Mouse (Mus musculus): Measurements from ENCODE around the gene 4930426L09Rik.

DNA sequence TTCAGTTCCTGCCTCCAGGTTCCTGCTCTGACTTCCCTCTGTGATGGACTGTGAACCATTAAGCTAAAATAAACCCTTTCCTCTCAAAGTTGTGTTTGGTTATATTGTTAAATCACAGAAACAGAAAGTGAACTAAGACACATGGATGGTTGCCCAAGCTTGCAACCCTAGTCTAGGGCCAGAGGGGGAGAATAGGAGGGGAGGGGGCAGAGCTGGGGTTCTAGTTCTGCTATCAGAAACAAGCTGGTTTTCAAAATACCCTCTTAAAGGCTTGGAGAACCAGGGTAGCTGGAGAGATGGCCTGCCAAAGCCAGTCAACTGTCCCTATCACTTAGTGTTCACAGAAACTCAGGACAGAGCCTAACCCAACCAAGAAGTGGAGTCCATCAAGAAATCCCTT is 14.6 kb upstream of the 4930426L09Rik start:
- no peak for TF ChIP-seq CTCF (IDR thresholded peaks at IDR 0.05; ENCODE audit: control insufficient read depth, insufficient read depth, low read length)
- TF ChIP-seq POLR2A (IDR thresholded peaks at IDR 0.05; ENCODE audit: borderline replicate concordance, control insufficient read depth, low read depth, low read length), result no peak

Measured in bone marrow, adult 2 months (tissue).